Mouse (Mus musculus): ENCODE data around the gene Klhl33.

The Klhl33 gene

GRCm38 (mm10) chr14:50855788-50856187 is 41.5 kb downstream of the Klhl33 start:
- no peak for DNase-seq (ENCODE audit: inconsistent age in 2 of 2, low spot score in 1 of 2)
